Mouse (Mus musculus) heart, embryonic 11.5 days (tissue): ENCODE results near the gene Arhgef19. TPM values are rescaled to one million over a fixed set of nuclear protein-coding genes. Genes with fewer than 3 reads are reported as not detected.

Experiments
- ATAC-seq: fragments of 200-750 bp; cut with Nextera tagmentation; replicated peaks from 2 replicates; pipeline ENCODE4 v1.8.0; 2017; ENCODE audit warnings: moderate library complexity; ENCODE audit not compliant: insufficient number of reproducible peaks, low FRiP score, low TSS enrichment
- H3K27ac ChIP-seq: fragments of 300-500 bp; sonication (generic); 2 replicates; pipeline ENCODE4 v1.5.1; 2014; ENCODE audit warnings: mild to moderate bottlenecking, low read depth, low read length
- H3K27me3 ChIP-seq: fragments of 300-500 bp; sonication (generic); 2 replicates; pipeline ENCODE4 v1.6.1; 2014; ENCODE audit warnings: mild to moderate bottlenecking, low read length, mixed read lengths; ENCODE audit not compliant: control insufficient read depth, insufficient read depth
- H3K36me3 ChIP-seq: fragments of 300-500 bp; sonication (generic); 2 replicates; pipeline ENCODE4 v1.6.1; 2014; ENCODE audit warnings: mild to moderate bottlenecking, low read length, moderate library complexity, mixed read lengths; ENCODE audit not compliant: control insufficient read depth, insufficient read depth
- H3K4me1 ChIP-seq: fragments of 300-500 bp; sonication (generic); 2 replicates; pipeline ENCODE4 v1.6.1; 2014; ENCODE audit warnings: low read length; ENCODE audit not compliant: control insufficient read depth, insufficient read depth
- H3K4me2 ChIP-seq: fragments of 300-500 bp; sonication (generic); 2 replicates; pipeline ENCODE4 v1.6.1; 2014; ENCODE audit warnings: mild to moderate bottlenecking, moderate library complexity
- H3K4me3 ChIP-seq: fragments of 300-500 bp; sonication (generic); 2 replicates; pipeline ENCODE4 v1.5.1; 2014; ENCODE audit warnings: low read depth, low read length
- H3K9ac ChIP-seq: fragments of 300-500 bp; sonication (generic); 2 replicates; pipeline ENCODE4 v1.6.1; 2014; ENCODE audit warnings: mild to moderate bottlenecking, low read depth, low read length, moderate library complexity
- H3K9me3 ChIP-seq: fragments of 300-500 bp; sonication (generic); replicated peaks from 2 replicates; pipeline ENCODE4 v1.6.1; 2016; ENCODE audit warnings: low read length; ENCODE audit not compliant: control insufficient read depth
- WGBS: fragments of 180-500 bp; shearing (Covaris S2); extraction: QIAGEN DNeasy Blood & Tissue Kit; methylation state at CpG from one replicate; pipeline ENCODE4 v1.1.7; 2014; ENCODE audit not compliant: insufficient replicate concordance; 5-methylcytosine and 5-hydroxymethylcytosine counted together
- polyA plus RNA-seq: library from polyadenylated mRNA; unstranded; fragments of >200 nt; fragmentation: Nextera tagmentation; extraction: Ambion mirVana; gene quantifications from 2 replicates; pipeline ENCODE4 v1.2.1, GENCODE M21; 2014

Arhgef19 gene
- polyA plus RNA-seq, 1 experiment from 2014 or later: 1.3 TPM

- Histone ChIP-seq H3K9ac (no peak overlapping the region), H3K27ac (no peak overlapping the region), H3K9me3 (no peaks in the 10 kb centered on the region), H3K36me3 (no peaks in the 10 kb centered on the region), H3K4me2 (no peak overlapping the region), H3K4me3 (no peak overlapping the region), H3K27me3 (peaks cover 91% of the 10 kb centered on the region), H3K4me1 (peaks cover 31% of the 10 kb centered on the region)
- 18% methylated on average over 15 of the region's 15 CpGs for WGBS
- ATAC-seq: no peak
Observed at GRCm38 (mm10) chr4:141241861-141242260, 2.6 kb downstream of the Arhgef19 start.

DNA sequence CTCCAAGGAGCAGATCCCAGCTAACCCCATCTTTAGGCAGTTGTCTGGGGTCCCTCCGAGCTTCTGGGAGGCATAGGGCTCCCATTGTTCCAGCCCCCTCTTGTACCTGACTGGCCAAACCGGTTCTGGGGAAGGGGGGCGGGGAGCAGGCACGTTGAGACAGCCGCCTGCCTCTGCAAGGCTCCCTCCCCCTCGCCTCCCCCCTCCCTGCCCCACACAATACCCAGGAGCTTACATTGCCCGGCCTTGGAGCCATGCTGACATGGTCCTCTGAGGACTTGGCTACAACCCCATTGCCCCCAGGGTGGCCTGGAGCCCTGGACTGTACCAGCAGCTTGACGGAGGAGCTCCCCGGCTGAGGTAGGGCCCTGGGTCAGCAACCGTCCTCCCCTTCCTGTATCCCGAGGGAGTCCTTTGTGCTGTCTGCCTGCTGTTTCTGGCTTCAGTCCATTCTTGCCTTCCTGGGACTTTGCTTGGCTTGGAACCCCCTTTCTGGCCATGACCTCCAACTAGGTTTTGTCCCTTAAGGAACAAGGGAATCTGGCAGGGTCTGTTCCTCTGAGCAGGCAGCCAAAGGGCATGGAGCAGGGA lies 3.4 kb downstream of the Arhgef19 start:
- H3K4me2 ChIP-seq: peak overlapping the region; percentile 24; the same call in 1 of the 2 replicates
- H3K9me3 ChIP-seq: no peaks in the 10 kb centered on the region
- H3K4me1 ChIP-seq: peaks cover 39% of the 10 kb centered on the region
- H3K9ac ChIP-seq: no peak overlapping the region
- no peak overlapping the region for H3K4me3 ChIP-seq
- H3K27me3 ChIP-seq: peaks cover 94% of the 10 kb centered on the region
- ATAC-seq: no peak
- H3K36me3 ChIP-seq: no peaks in the 10 kb centered on the region
- WGBS: 11% methylated on average over 10 of the region's 11 CpGs
- no peak overlapping the region for H3K27ac ChIP-seq

DNA sequence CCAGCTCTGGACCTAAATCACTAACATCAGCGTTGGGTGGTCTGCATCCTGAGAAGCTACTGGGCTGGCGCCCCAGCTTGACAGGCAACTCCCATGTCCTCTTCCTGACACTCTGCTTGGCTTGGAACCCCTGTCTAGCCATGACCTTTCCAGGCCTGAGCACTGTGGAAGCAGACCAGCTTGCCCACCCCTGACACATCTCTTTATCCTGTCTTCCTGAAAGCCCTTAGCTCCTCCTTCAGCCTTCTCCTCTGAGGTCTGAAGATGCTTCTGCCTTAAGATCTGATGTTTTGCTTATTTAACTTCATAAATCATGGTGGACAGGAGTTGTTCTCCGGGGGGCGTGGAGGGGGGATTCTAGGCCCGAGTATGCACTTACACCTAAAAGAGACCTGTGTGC lies 4.3 kb downstream of the Arhgef19 start:
- Histone ChIP-seq H3K4me3 (no peak overlapping the region), H3K4me2 (no peak overlapping the region), H3K9ac (no peak overlapping the region), H3K4me1 (peaks cover 39% of the 10 kb centered on the region), H3K9me3 (no peaks in the 10 kb centered on the region), H3K27me3 (peaks cover 98% of the 10 kb centered on the region), H3K36me3 (no peaks in the 10 kb centered on the region), H3K27ac (no peak overlapping the region)
- ATAC-seq: no peak
- 55% methylated on average over 5 of the region's 5 CpGs for WGBS

DNA sequence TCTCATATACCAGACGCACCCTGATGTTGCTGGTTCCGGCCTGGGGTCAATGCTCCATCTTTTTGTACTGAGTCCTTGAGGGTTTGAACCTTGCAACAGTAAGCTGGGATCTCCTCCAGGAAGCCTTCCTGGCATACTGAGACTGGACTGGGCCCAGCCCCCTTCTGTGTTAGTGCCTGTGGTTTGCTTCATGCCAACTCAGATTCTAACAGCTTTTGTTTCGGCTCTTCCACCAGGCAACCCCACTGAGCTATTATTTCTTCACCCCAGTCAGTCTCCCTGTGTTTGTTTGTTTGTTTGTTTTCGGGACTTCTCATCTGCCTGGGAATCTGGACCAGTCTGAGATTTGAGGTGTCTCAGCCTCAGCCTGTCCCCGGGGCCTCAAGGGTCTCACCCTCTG lies 5.1 kb downstream of the Arhgef19 start:
- H3K27ac ChIP-seq: no peak overlapping the region
- peaks cover 98% of the 10 kb centered on the region for H3K27me3 ChIP-seq
- H3K4me1 ChIP-seq: peaks cover 35% of the 10 kb centered on the region
- no peaks in the 10 kb centered on the region for H3K9me3 ChIP-seq
- WGBS: 54% methylated on average over 5 of the region's 5 CpGs
- no peaks in the 10 kb centered on the region for H3K36me3 ChIP-seq
- H3K9ac ChIP-seq: no peak overlapping the region
- no peak overlapping the region for H3K4me3 ChIP-seq
- H3K4me2 ChIP-seq: no peak overlapping the region
- no peak for ATAC-seq

DNA sequence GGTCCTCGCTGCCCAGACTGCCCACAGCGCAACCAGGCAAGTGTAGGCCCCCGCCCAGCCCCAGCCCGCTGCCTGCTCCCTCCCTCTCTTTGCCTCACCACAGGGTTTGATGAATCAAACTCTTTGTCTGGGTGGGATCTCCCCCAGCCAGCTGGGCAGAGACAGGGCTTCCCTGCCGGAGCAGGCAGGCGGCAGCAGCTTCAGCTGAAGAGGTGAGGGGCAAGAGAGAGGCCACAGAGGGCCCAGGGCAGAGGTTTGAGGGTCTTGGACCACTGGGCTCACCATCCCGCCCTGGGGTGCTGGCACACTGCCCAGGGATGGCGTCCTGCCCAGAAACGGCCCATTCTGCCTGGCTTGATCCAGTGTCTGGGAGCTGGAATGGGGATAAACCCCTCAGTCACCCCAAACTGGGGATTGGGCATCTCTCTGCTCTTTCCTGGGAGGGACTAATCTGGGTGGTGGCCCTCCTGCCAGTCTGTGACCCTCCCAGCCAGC lies 5.7 kb downstream of the Arhgef19 start:
- no peak overlapping the region; the same call in 1 of the 2 replicates for H3K27ac ChIP-seq

DNA sequence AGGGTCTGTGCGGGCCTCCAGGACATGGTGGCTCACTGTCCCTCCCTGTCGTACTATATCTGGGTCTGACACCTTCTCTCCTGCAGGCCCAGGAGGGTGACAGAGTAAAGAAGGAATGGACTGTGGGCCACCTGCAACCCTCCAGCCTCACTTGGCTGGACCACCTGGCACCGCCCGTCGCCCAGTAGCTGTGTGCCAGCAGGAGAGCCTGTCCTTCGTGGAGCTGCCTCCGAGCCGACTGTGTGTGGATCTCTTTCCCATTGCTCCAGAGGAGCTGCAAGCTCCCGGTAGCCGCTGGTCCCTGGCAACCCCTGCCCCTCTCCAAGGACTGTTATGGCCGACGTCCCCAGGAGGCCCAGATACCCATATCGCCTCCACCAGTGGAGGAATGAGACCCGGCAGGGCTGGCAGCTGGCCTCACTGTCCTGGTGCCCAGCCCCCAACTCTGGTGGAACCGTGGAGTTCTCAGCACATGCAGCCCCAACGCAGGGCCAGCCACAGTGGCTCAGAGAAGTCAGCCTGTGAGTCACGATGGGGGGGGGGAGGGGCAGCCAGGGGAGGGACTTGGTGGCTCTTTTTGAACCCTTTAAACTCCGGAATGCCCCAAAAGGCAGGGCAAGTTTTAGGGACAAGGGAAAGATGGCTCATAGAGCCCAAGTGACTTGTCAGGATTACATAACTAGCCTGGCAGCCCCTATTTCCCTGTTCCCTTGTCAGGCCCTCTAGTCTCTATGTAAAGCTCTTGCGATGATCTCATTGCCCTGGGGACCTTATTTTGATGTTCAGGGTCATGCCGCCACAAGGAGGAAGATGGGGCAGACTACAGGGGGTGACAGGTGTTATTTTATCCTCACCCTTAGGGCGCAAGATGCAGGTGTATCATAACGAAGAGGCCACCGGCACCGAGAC lies 7.0 kb downstream of the Arhgef19 start:
- Histone ChIP-seq H3K4me3 (peak overlapping the region; percentile 50), H3K4me1 (peaks cover 25% of the 10 kb centered on the region), H3K4me2 (peak overlapping the region; percentile 73), H3K9me3 (no peaks in the 10 kb centered on the region), H3K27ac (no peak overlapping the region), H3K9ac (no peak overlapping the region), H3K36me3 (no peaks in the 10 kb centered on the region), H3K27me3 (peaks cover 90% of the 10 kb centered on the region)
- no peak for ATAC-seq
- WGBS: 19% methylated on average over 24 of the region's 24 CpGs

More for the DNA sequence above, 5.7 kb downstream of the Arhgef19 start:
- 21% methylated on average over 9 of the region's 9 CpGs for WGBS
- ATAC-seq: no peak
- Histone ChIP-seq H3K4me2 (no peak overlapping the region), H3K9ac (0 out of 2 replicates have a peak overlapping the region, but pooled peaks have one; percentile 35), H3K27me3 (peaks cover 95% of the 10 kb centered on the region), H3K4me3 (no peak overlapping the region), H3K9me3 (no peaks in the 10 kb centered on the region), H3K4me1 (peaks cover 32% of the 10 kb centered on the region), H3K36me3 (no peaks in the 10 kb centered on the region)

DNA sequence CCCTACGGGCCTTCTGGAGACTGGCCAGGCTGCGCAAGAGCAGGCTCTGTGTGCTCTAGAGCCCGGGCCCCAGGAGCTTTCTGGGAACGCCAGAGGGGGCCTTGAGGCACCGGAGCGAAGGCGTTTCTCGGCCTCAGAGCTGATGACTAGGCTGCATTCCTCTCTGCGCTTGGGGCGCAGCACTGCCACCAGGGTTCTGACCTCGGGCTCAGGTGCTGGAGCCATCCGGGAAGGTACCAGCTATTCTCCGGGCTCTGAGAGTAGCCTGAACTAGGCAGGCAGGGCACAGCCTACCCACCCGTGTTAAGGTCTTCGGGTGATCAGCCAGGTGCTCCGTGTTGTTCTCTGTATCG lies 7.7 kb downstream of the Arhgef19 start:
- Histone ChIP-seq H3K36me3 (no peaks in the 10 kb centered on the region), H3K9ac (no peak overlapping the region), H3K4me1 (peaks cover 25% of the 10 kb centered on the region), H3K4me2 (peak overlapping the region; percentile 73), H3K4me3 (peak overlapping the region; percentile 50), H3K9me3 (no peaks in the 10 kb centered on the region), H3K27ac (no peak overlapping the region), H3K27me3 (peaks cover 84% of the 10 kb centered on the region)
- WGBS: 4% methylated on average over 17 of the region's 17 CpGs
- no peak for ATAC-seq

DNA sequence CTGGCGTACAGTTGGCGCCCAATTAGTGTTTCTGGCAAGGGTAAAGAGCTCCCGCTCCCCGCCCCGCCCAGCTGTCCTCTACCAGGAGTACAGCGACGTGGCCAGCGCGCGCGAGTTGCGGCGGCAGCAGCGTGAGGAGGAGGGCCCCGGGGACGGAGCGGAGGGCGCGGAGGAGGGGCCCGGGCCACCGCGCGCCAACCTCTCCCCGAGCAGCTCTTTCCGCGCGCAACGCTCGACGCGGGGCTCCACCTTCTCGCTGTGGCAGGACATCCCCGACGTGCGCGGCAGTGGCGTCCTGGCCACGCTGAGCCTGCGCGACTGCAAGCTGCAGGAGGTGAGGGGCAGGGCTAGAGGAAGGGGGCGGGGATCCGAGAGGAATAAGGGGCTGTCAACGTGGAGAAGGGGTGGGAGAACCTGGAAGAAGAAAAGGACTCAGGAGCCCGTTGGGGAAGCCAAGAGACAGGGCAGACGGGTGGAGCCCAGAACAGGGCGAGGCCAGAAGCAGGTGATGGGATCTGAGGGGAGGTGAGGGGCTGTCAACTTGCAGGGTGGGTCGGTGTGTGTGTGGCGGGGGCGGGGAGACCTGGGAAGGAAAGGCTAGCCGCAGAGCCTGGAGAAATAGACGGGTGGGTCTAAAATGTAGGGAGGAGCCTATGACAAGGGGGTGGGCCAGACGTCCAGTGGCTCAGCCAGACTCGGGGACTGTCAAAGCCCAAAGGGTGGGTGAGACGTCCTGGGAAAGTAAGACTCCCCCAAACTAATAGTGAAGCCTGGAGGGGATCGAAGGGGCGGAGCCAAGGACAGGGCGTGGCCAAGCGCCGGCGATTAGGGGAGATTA lies 8.7 kb downstream of the Arhgef19 start:
- Histone ChIP-seq H3K36me3 (no peaks in the 10 kb centered on the region), H3K27ac (no peak overlapping the region), H3K4me2 (peak overlapping the region; percentile 73), H3K27me3 (peaks cover 74% of the 10 kb centered on the region), H3K9ac (peak overlapping the region; percentile 54), H3K4me3 (peak overlapping the region; percentile 50), H3K4me1 (peaks cover 20% of the 10 kb centered on the region), H3K9me3 (no peaks in the 10 kb centered on the region)
- peak; percentile 19 for ATAC-seq
- WGBS: 1% methylated on average over 57 of the region's 60 CpGs
